10 mouse cellular contexts compared by ENCODE assay signal in the genomic region with DNA sequence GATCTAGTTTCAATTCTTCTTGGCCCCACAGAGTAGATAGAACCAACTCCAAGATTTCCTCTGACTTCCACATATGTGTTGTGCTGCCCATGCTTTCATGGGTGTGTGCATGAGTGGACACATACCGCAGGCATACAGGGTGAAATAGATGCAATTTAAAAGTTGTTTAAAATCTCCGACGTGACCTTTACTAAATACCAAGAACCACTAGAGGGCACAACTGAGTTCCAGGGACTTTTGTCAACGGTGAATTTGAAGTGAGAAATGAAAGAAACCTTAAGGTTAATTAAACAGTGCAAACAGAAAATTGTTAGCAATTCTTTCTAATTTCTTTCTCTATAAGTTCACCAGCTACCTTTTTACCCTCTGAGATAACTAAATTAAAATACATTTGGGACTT. TPM values are rescaled to one million over a fixed set of nuclear protein-coding genes. Genes with fewer than 3 reads are reported as not detected.
DNase-seq lines count a peak whose midpoint lies in the region; ATAC-seq and TF ChIP-seq lines count a peak whose summit lies in the region.
"Had no signal": no experiment of that assay in that cellular context is flagged by ENCODE, and none has a peak within 500 bp of the region (broad histone marks: within the 10 kb centered on the region; RNA-seq: fewer than 3 reads in every experiment).

No protein-coding gene starts in this region.

- WGBS in intestine, postnatal 0 days = 15% methylated on average over 4 of the region's 4 CpGs
- 24% methylated on average over 4 of the region's 4 CpGs for WGBS in intestine, embryonic 15.5 days

- no peak overlapping the region for H3K4me2 ChIP-seq in intestine, postnatal 0 days (replicated peaks; ENCODE audit: low read depth)
- no peak overlapping the region for H3K4me2 ChIP-seq in intestine, embryonic 15.5 days (replicated peaks)
- H3K4me2 ChIP-seq: embryonic facial prominence, embryonic 12.5 days had no signal

- no peak for ATAC-seq in intestine, postnatal 0 days
- no peak for ATAC-seq in intestine, embryonic 15.5 days
- ATAC-seq in inflammation-experienced regulatory T-cells, adult 6 months = no peak
- ATAC-seq in monocyte, adult 5-6 weeks (replicated peaks; ENCODE audit: insufficient number of reproducible peaks, low FRiP score, low TSS enrichment, poor library complexity, severe bottlenecking) = no peak

- no peaks in the 10 kb centered on the region for H3K4me1 ChIP-seq in intestine, postnatal 0 days (replicated peaks; ENCODE audit: control insufficient read depth, insufficient read depth, low read length)
- no peaks in the 10 kb centered on the region for H3K4me1 ChIP-seq in intestine, embryonic 15.5 days (replicated peaks)
- H3K4me1 ChIP-seq: embryonic facial prominence, embryonic 12.5 days; hindbrain, embryonic 10.5 days had no signal

- peak; percentile 53 for DNase-seq in 416B (ENCODE audit: low read depth)
- DNase-seq in CD4-positive helper T cell, adult 2 months (ENCODE audit: low read depth, low spot score) = peak; percentile 47
- DNase-seq in embryo, embryonic 10.5 days (ENCODE audit: low spot score) = peak; percentile 73
- DNase-seq: spleen, adult 18-20 months had no signal

- no peak overlapping the region for H3K9ac ChIP-seq in intestine, postnatal 0 days (ENCODE audit: low read depth, low read length)
- no peak overlapping the region for H3K9ac ChIP-seq in intestine, embryonic 15.5 days
- H3K9ac ChIP-seq: embryonic facial prominence, embryonic 12.5 days had no signal

- H3K4me3 ChIP-seq in intestine, postnatal 0 days (ENCODE audit: low read depth, low read length) = no peak overlapping the region
- no peak overlapping the region for H3K4me3 ChIP-seq in intestine, embryonic 15.5 days (replicated peaks)
- H3K4me3 ChIP-seq: embryonic facial prominence, embryonic 12.5 days; hindbrain, embryonic 10.5 days had no signal

- H3K36me3 ChIP-seq in intestine, postnatal 0 days (ENCODE audit: control insufficient read depth, insufficient read depth) = no peaks in the 10 kb centered on the region
- no peaks in the 10 kb centered on the region for H3K36me3 ChIP-seq in intestine, embryonic 15.5 days
- H3K36me3 ChIP-seq: embryonic facial prominence, embryonic 12.5 days; hindbrain, embryonic 10.5 days had no signal

- TF ChIP-seq CTCF in intestine, postnatal 0 days (IDR thresholded peaks at IDR 0.05; ENCODE audit: low read depth) = peak; percentile 79

- H3K9me3 ChIP-seq in intestine, postnatal 0 days (ENCODE audit: control insufficient read depth) = no peaks in the 10 kb centered on the region
- no peaks in the 10 kb centered on the region for H3K9me3 ChIP-seq in intestine, embryonic 15.5 days
- H3K9me3 ChIP-seq: embryonic facial prominence, embryonic 12.5 days; hindbrain, embryonic 10.5 days had no signal

- H3K27me3 ChIP-seq in intestine, postnatal 0 days (replicated peaks; ENCODE audit: control insufficient read depth, insufficient read depth, low read length) = no peaks in the 10 kb centered on the region
- no peaks in the 10 kb centered on the region for H3K27me3 ChIP-seq in intestine, embryonic 15.5 days (replicated peaks)
- H3K27me3 ChIP-seq: embryonic facial prominence, embryonic 12.5 days had no signal

- no peak overlapping the region for H3K27ac ChIP-seq in intestine, postnatal 0 days (ENCODE audit: low read depth, low read length)
- H3K27ac ChIP-seq in intestine, embryonic 15.5 days = no peak overlapping the region
- H3K27ac ChIP-seq: embryonic facial prominence, embryonic 12.5 days; hindbrain, embryonic 10.5 days had no signal

RNA-seq across cellular contexts. Expression of a gene that starts 17.2 kb away (rescaled TPM):
- 16.6 and 18.5 TPM in 2 replicates for polyA plus RNA-seq in intestine, postnatal 0 days (2015; fragmentation: Nextera tagmentation; extraction: Ambion mirVana)
- polyA plus RNA-seq in intestine, embryonic 15.5 days (2015; fragmentation: Nextera tagmentation; extraction: Ambion mirVana) = 31.5 and 35.4 TPM in 2 replicates
- under 1 TPM; 0.09 to 0.60 (median 0.30) TPM for polyA plus RNA-seq in inflammation-experienced regulatory T-cells, adult 6 months (2017; shearing (Covaris generic))
- 1.1 to 2.3 TPM (median 2.2 TPM) in 3 replicates for total RNA-seq in monocyte, adult 5-6 weeks (2017)

Comparison
In these comparisons a context has a peak if more than half of its experiments do, and no peak if none do; other contexts are left out.
1. RNA of a gene that starts 17.2 kb away (polyA plus RNA-seq): 31.5 to 35.4 TPM in intestine, embryonic 15.5 days and 16.6 to 18.5 TPM in intestine, postnatal 0 days; 0.09 to 0.60 TPM in inflammation-experienced regulatory T-cells, adult 6 months; every median in the first group is over 10 times any median in the second.
2. Peak in every context shown above with its lines, with median percentiles within 50 percentile points of each other: DNase-seq.